Mouse (Mus musculus) heart, adult 9 months (tissue): ENCODE measurements at regions not wholly inside any gene's neighbourhood (a gene's known extent, or its start where the extent isn't known, plus 50 kb on each side); places are given as distances from the start of the nearest gene placed in this dataset.

Experiments
- DNase-seq, 2 experiments: peaks; one replicate each; pipeline ENCODE4 v3.0.0; 2022; ENCODE audit warnings: low spot score in 2 of 2

GRCm38 (mm10) chr13:84565644-84566532 is 343.8 kb downstream of the Tmem161b start:
- DNase-seq = no peak

- DNase-seq = no peak
Observed at GRCm38 (mm10) chr13:84566533-84566832, 344.4 kb downstream of the Tmem161b start.

GRCm38 (mm10) chr13:84569371-84569770 is 347.3 kb downstream of the Tmem161b start:
- no peak for DNase-seq

GRCm38 (mm10) chr13:84570206-84570605 is 348.1 kb downstream of the Tmem161b start:
- no peak for DNase-seq

GRCm38 (mm10) chr13:84570984-84571844 is 349.1 kb downstream of the Tmem161b start:
- no peak for DNase-seq

GRCm38 (mm10) chr13:84571845-84572193 is 349.7 kb downstream of the Tmem161b start:
- DNase-seq = no peak

GRCm38 (mm10) chr13:84572231-84572630 is 350.1 kb downstream of the Tmem161b start:
- DNase-seq = no peak

- DNase-seq = no peak
Observed at GRCm38 (mm10) chr13:84596585-84597142, 374.6 kb downstream of the Tmem161b start.

GRCm38 (mm10) chr13:84602612-84603011 is 380.5 kb downstream of the Tmem161b start:
- DNase-seq = no peak

- no peak for DNase-seq
Observed at GRCm38 (mm10) chr13:84612497-84612896, 390.4 kb downstream of the Tmem161b start.

- no peak for DNase-seq
Observed at GRCm38 (mm10) chr13:84613004-84613403, 390.9 kb downstream of the Tmem161b start.

- DNase-seq = no peak
Observed at GRCm38 (mm10) chr13:84624691-84625090, 402.6 kb downstream of the Tmem161b start.

GRCm38 (mm10) chr13:84625527-84625926 is 403.4 kb downstream of the Tmem161b start:
- no peak for DNase-seq

- no peak for DNase-seq
Observed at GRCm38 (mm10) chr13:84625927-84626326, 403.8 kb downstream of the Tmem161b start.

GRCm38 (mm10) chr13:84626397-84626796 is 404.3 kb downstream of the Tmem161b start:
- DNase-seq = no peak

- no peak for DNase-seq
Observed at GRCm38 (mm10) chr13:84630686-84631085, 408.6 kb downstream of the Tmem161b start.

GRCm38 (mm10) chr13:84632493-84632892 is 410.4 kb downstream of the Tmem161b start:
- no peak for DNase-seq

- no peak for DNase-seq
Observed at GRCm38 (mm10) chr13:84636831-84637230, 414.7 kb downstream of the Tmem161b start.

- DNase-seq = no peak
Observed at GRCm38 (mm10) chr13:84637606-84638005, 415.5 kb downstream of the Tmem161b start.

- DNase-seq = no peak
Observed at GRCm38 (mm10) chr13:84638401-84638934, 416.4 kb downstream of the Tmem161b start.

GRCm38 (mm10) chr13:84639087-84640022 is 417.3 kb downstream of the Tmem161b start:
- no peak for DNase-seq
